Mouse (Mus musculus): ENCODE measurements around the gene Pigc. TPM values are rescaled to one million over a fixed set of nuclear protein-coding genes. Genes with fewer than 3 reads are reported as not detected.

The Pigc gene
- polyA plus RNA-seq, 1 experiment from 2014 or later = 24.0 TPM

GRCm38 (mm10) chr1:161999882-162000371 is 30.9 kb downstream of the Pigc start:
- 13% methylated on average over 4 of the region's 4 CpGs for WGBS
- H3K9me3 ChIP-seq = no peaks in the 10 kb centered on the region
- no peak for ATAC-seq (ENCODE audit: extremely low read depth, insufficient number of reproducible peaks, low FRiP score, low TSS enrichment)
- H3K4me2 ChIP-seq = peak overlapping the region; percentile 58
- H3K9ac ChIP-seq = peak overlapping the region; percentile 73
- no peaks in the 10 kb centered on the region for H3K36me3 ChIP-seq
- H3K4me3 ChIP-seq = peak overlapping the region; percentile 23; the same call in 1 of the 2 replicates
- no peaks in the 10 kb centered on the region for H3K27me3 ChIP-seq (replicated peaks)
- peak overlapping the region; percentile 82 for H3K27ac ChIP-seq (replicated peaks)
- H3K4me1 ChIP-seq = peaks cover 38% of the 10 kb centered on the region

GRCm38 (mm10) chr1:162001328-162001727 is 32.3 kb downstream of the Pigc start:
- Histone ChIP-seq H3K9ac (no peak overlapping the region), H3K4me2 (no peak overlapping the region), H3K4me1 (peaks cover 46% of the 10 kb centered on the region), H3K9me3 (no peaks in the 10 kb centered on the region), H3K27me3 (replicated peaks) (no peaks in the 10 kb centered on the region), H3K36me3 (no peaks in the 10 kb centered on the region), H3K4me3 (no peak overlapping the region), H3K27ac (replicated peaks) (peak overlapping the region; percentile 82)
- 77% methylated on average over 8 of the region's 8 CpGs for WGBS
- ATAC-seq (ENCODE audit: extremely low read depth, insufficient number of reproducible peaks, low FRiP score, low TSS enrichment) = no peak

GRCm38 (mm10) chr1:162003729-162004517 is 34.9 kb downstream of the Pigc start:
- H3K4me2 ChIP-seq = peak overlapping the region; percentile 38
- peaks cover 59% of the 10 kb centered on the region for H3K4me1 ChIP-seq
- WGBS = 52% methylated on average over 14 of the region's 14 CpGs
- no peaks in the 10 kb centered on the region for H3K36me3 ChIP-seq
- no peaks in the 10 kb centered on the region for H3K27me3 ChIP-seq (replicated peaks)
- peak overlapping the region; percentile 63 for H3K9ac ChIP-seq
- no peak for ATAC-seq (ENCODE audit: extremely low read depth, insufficient number of reproducible peaks, low FRiP score, low TSS enrichment)
- no peaks in the 10 kb centered on the region for H3K9me3 ChIP-seq
- H3K4me3 ChIP-seq = no peak overlapping the region
- H3K27ac ChIP-seq (replicated peaks) = peak overlapping the region; percentile 91

GRCm38 (mm10) chr1:162004518-162004780 is 35.5 kb downstream of the Pigc start:
- Histone ChIP-seq H3K9ac (peak overlapping the region; percentile 63), H3K36me3 (no peaks in the 10 kb centered on the region), H3K9me3 (no peaks in the 10 kb centered on the region), H3K4me2 (peak overlapping the region; percentile 38), H3K4me3 (no peak overlapping the region), H3K27ac (replicated peaks) (peak overlapping the region; percentile 91), H3K4me1 (peaks cover 60% of the 10 kb centered on the region), H3K27me3 (replicated peaks) (no peaks in the 10 kb centered on the region)
- WGBS = 27% methylated on average over 7 of the region's 7 CpGs
- ATAC-seq (ENCODE audit: extremely low read depth, insufficient number of reproducible peaks, low FRiP score, low TSS enrichment) = no peak

- Histone ChIP-seq H3K9me3 (no peaks in the 10 kb centered on the region), H3K36me3 (no peaks in the 10 kb centered on the region), H3K9ac (peak overlapping the region; percentile 63), H3K27ac (replicated peaks) (peak overlapping the region; percentile 91), H3K4me3 (no peak overlapping the region), H3K4me2 (peak overlapping the region; percentile 38), H3K4me1 (peaks cover 58% of the 10 kb centered on the region), H3K27me3 (replicated peaks) (no peaks in the 10 kb centered on the region)
- no peak for ATAC-seq (ENCODE audit: extremely low read depth, insufficient number of reproducible peaks, low FRiP score, low TSS enrichment)
- WGBS = 51% methylated on average over 23 of the region's 23 CpGs
These were observed 36.1 kb downstream of the Pigc start for GRCm38 (mm10) chr1:162004821-162005770.

GRCm38 (mm10) chr1:162006109-162006508 is 37.1 kb downstream of the Pigc start:
- no peak for ATAC-seq (ENCODE audit: extremely low read depth, insufficient number of reproducible peaks, low FRiP score, low TSS enrichment)
- no peak overlapping the region for H3K9ac ChIP-seq
- H3K27ac ChIP-seq (replicated peaks) = peak overlapping the region; percentile 43
- H3K9me3 ChIP-seq = no peaks in the 10 kb centered on the region
- no peaks in the 10 kb centered on the region for H3K36me3 ChIP-seq
- no peak overlapping the region for H3K4me2 ChIP-seq
- H3K4me3 ChIP-seq = no peak overlapping the region
- peaks cover 51% of the 10 kb centered on the region for H3K4me1 ChIP-seq
- no peaks in the 10 kb centered on the region for H3K27me3 ChIP-seq (replicated peaks)
- WGBS = 62% methylated on average over 9 of the region's 9 CpGs

GRCm38 (mm10) chr1:162008208-162008607 is 39.2 kb downstream of the Pigc start:
- Histone ChIP-seq H3K9me3 (no peaks in the 10 kb centered on the region), H3K4me1 (peaks cover 60% of the 10 kb centered on the region), H3K4me2 (no peak overlapping the region), H3K9ac (no peak overlapping the region), H3K27ac (replicated peaks) (peak overlapping the region; percentile 74), H3K27me3 (replicated peaks) (no peaks in the 10 kb centered on the region), H3K36me3 (no peaks in the 10 kb centered on the region), H3K4me3 (no peak overlapping the region)
- no peak for ATAC-seq (ENCODE audit: extremely low read depth, insufficient number of reproducible peaks, low FRiP score, low TSS enrichment)
- WGBS = 55% methylated on average over 4 of the region's 4 CpGs

GRCm38 (mm10) chr1:162008631-162009067 is 39.7 kb downstream of the Pigc start:
- Histone ChIP-seq H3K9me3 (no peaks in the 10 kb centered on the region), H3K27ac (replicated peaks) (peak overlapping the region; percentile 74), H3K27me3 (replicated peaks) (no peaks in the 10 kb centered on the region), H3K4me2 (no peak overlapping the region; the same call in 1 of the 2 replicates), H3K9ac (0 out of 2 replicates have a peak overlapping the region, but pooled peaks have one; percentile 19), H3K36me3 (no peaks in the 10 kb centered on the region), H3K4me3 (no peak overlapping the region), H3K4me1 (peaks cover 62% of the 10 kb centered on the region)
- 41% methylated on average over 8 of the region's 8 CpGs for WGBS
- ATAC-seq (ENCODE audit: extremely low read depth, insufficient number of reproducible peaks, low FRiP score, low TSS enrichment) = no peak

GRCm38 (mm10) chr1:162009086-162009485 is 40.1 kb downstream of the Pigc start:
- H3K9me3 ChIP-seq = no peaks in the 10 kb centered on the region
- H3K9ac ChIP-seq = 0 out of 2 replicates have a peak overlapping the region, but pooled peaks have one; percentile 19
- H3K4me3 ChIP-seq = no peak overlapping the region
- no peak for ATAC-seq (ENCODE audit: extremely low read depth, insufficient number of reproducible peaks, low FRiP score, low TSS enrichment)
- no peaks in the 10 kb centered on the region for H3K36me3 ChIP-seq
- no peaks in the 10 kb centered on the region for H3K27me3 ChIP-seq (replicated peaks)
- peaks cover 61% of the 10 kb centered on the region for H3K4me1 ChIP-seq
- H3K4me2 ChIP-seq = no peak overlapping the region
- peak overlapping the region; percentile 74 for H3K27ac ChIP-seq (replicated peaks)
- WGBS = 55% methylated on average over 8 of the region's 8 CpGs

GRCm38 (mm10) chr1:162011523-162012245 is 42.7 kb downstream of the Pigc start:
- WGBS = 30% methylated on average over 16 of the region's 16 CpGs
- Histone ChIP-seq H3K4me1 (peaks cover 67% of the 10 kb centered on the region), H3K4me3 (no peak overlapping the region), H3K9ac (no peak overlapping the region), H3K27ac (replicated peaks) (peak overlapping the region; percentile 50), H3K4me2 (peak overlapping the region; percentile 42), H3K9me3 (no peaks in the 10 kb centered on the region), H3K36me3 (no peaks in the 10 kb centered on the region), H3K27me3 (replicated peaks) (no peaks in the 10 kb centered on the region)
- no peak for ATAC-seq (ENCODE audit: extremely low read depth, insufficient number of reproducible peaks, low FRiP score, low TSS enrichment)

- 12% methylated on average over 4 of the region's 4 CpGs for WGBS
- H3K4me1 ChIP-seq = peaks cover 73% of the 10 kb centered on the region
These were observed 44.6 kb downstream of the Pigc start for GRCm38 (mm10) chr1:162013561-162013960.

More at GRCm38 (mm10) chr1:162013561-162013960, 44.6 kb downstream of the Pigc start:
- Histone ChIP-seq H3K9ac (no peak overlapping the region), H3K36me3 (no peaks in the 10 kb centered on the region), H3K27me3 (replicated peaks) (no peaks in the 10 kb centered on the region), H3K4me3 (no peak overlapping the region), H3K27ac (replicated peaks) (peak overlapping the region; percentile 36), H3K9me3 (no peaks in the 10 kb centered on the region), H3K4me2 (no peak overlapping the region)
- ATAC-seq (ENCODE audit: extremely low read depth, insufficient number of reproducible peaks, low FRiP score, low TSS enrichment) = no peak

Measured in heart, embryonic 13.5 days (tissue).